Mouse (Mus musculus): ENCODE measurements around the gene Rfc2. TPM values are rescaled to one million over a fixed set of nuclear protein-coding genes. Genes with fewer than 3 reads are reported as not detected.

Gene Rfc2
- polyA plus RNA-seq, 1 experiment from 2014 or later: 224 TPM

Small RNAs within 50 kb of the gene (microRNA-seq; reads per million reads assigned to microRNA genes)
- not detected for gene Mir7228 (ENCODE audit: borderline number of aligned reads)

Other genes with a start within 250 kb of the Rfc2 start
- gene Gtf2ird1, start 124.7 kb upstream of the Rfc2 start, polyA plus RNA-seq (2014; fragmentation: Nextera tagmentation; extraction: Ambion mirVana): 80.3 and 91.2 TPM in 2 replicates
- 4.1 and 4.7 TPM in 2 replicates for gene Clip2, start 28.9 kb upstream of the Rfc2 start, polyA plus RNA-seq (2014; fragmentation: Nextera tagmentation; extraction: Ambion mirVana)
- 0.09 and 0.24 TPM in 2 replicates for gene Syna, start 21.2 kb upstream of the Rfc2 start, polyA plus RNA-seq (2014; fragmentation: Nextera tagmentation; extraction: Ambion mirVana)
- 2.8 and 4.5 TPM in 2 replicates for gene Lat2, start 33.7 kb downstream of the Rfc2 start, polyA plus RNA-seq (2014; fragmentation: Nextera tagmentation; extraction: Ambion mirVana)
- 365 and 410 TPM in 2 replicates for gene Eif4h, start 58.1 kb downstream of the Rfc2 start, polyA plus RNA-seq (2014; fragmentation: Nextera tagmentation; extraction: Ambion mirVana)
- 6.2 and 8.5 TPM in 2 replicates for gene Limk1, start 107.2 kb downstream of the Rfc2 start, polyA plus RNA-seq (2014; fragmentation: Nextera tagmentation; extraction: Ambion mirVana)
- 152 and 188 TPM in 2 replicates for gene Eln, start 166.0 kb downstream of the Rfc2 start, polyA plus RNA-seq (2014; fragmentation: Nextera tagmentation; extraction: Ambion mirVana)

Data from embryonic facial prominence, embryonic 14.5 days (tissue).